Mouse (Mus musculus): ENCODE data around the gene Rergl.

Rergl gene

GRCm38 (mm10) chr6:139501876-139502275 is at the start of gene Rergl:
Rergl (minus strand) TSS chr6:139501976.
- no peak for DNase-seq

- DNase-seq, result no peak
These were observed 36.7 kb upstream of the Rergl start for GRCm38 (mm10) chr6:139538469-139538868.

- DNase-seq, result no peak
These were observed 23.6 kb upstream of the Rergl start for GRCm38 (mm10) chr6:139525406-139525805.

- no peak for DNase-seq
These were observed 22.5 kb upstream of the Rergl start for GRCm38 (mm10) chr6:139524288-139524687.

GRCm38 (mm10) chr6:139514938-139515510 is 13.2 kb upstream of the Rergl start:
- DNase-seq, result no peak

- DNase-seq, result no peak
These were observed 22.0 kb downstream of the Rergl start for GRCm38 (mm10) chr6:139479730-139480129.

- no peak for DNase-seq
These were observed 36.8 kb downstream of the Rergl start for GRCm38 (mm10) chr6:139464980-139465379.

- DNase-seq, result no peak
These were observed 37.5 kb downstream of the Rergl start for GRCm38 (mm10) chr6:139464292-139464691.

GRCm38 (mm10) chr6:139461094-139461493 is 40.7 kb downstream of the Rergl start:
- no peak for DNase-seq

- DNase-seq, result no peak
These were observed 41.3 kb downstream of the Rergl start for GRCm38 (mm10) chr6:139460470-139460869.

- no peak for DNase-seq
These were observed 57.8 kb downstream of the Rergl start for GRCm38 (mm10) chr6:139443999-139444398.
